Mouse (Mus musculus): ENCODE measurements around the gene Thnsl1.

GRCm38 (mm10) chr2:21253644-21254043 lies 48.1 kb downstream of the Thnsl1 start:
- TF ChIP-seq CTCF (IDR thresholded peaks at IDR 0.05; ENCODE audit: extremely low read depth, insufficient read depth, insufficient read length, insufficient replicate concordance): no peak
- TF ChIP-seq POLR2A (IDR thresholded peaks at IDR 0.05; ENCODE audit: low read depth, low read length): no peak
